Mouse (Mus musculus) activated CD4-positive, CD25-positive, alpha-beta regulatory T cell, adult 4 months (primary cell): ENCODE measurements around the gene Ppp1r9a. TPM values are rescaled to one million over a fixed set of nuclear protein-coding genes. Genes with fewer than 3 reads are reported as not detected.

Source experiments
- ATAC-seq: one replicate; pipeline ENCODE4 v1.8.0; 2017
- polyA plus RNA-seq, 2 experiments: library from polyadenylated mRNA; unstranded; fragments of 100-300 nt; shearing (Covaris generic); gene quantifications; one replicate each; pipeline ENCODE4 v1.2.1; 2017

Gene Ppp1r9a
- polyA plus RNA-seq, 2 experiments from 2014 or later, result 0.25 TPM; not detected in 1

DNA sequence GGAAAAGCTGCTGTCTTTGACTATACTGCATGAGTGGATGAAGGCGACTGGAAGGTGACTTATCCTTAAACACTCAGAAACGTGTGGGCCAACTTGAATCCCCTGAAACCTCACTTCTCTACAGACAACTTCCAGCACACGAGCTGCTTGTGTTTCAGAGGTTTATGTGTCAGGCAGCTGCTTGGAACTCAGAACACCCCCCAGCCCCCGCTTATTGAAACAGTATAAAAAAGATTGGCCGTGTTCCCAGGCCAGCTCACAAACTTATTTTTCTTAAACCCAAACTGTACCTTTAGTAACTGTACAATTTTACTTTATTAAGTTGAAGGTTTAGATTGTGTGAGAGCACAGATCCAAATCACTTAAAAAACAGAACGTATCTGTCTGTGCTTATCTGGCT is 53.9 kb downstream of the Ppp1r9a start:
- no peak for ATAC-seq

DNA sequence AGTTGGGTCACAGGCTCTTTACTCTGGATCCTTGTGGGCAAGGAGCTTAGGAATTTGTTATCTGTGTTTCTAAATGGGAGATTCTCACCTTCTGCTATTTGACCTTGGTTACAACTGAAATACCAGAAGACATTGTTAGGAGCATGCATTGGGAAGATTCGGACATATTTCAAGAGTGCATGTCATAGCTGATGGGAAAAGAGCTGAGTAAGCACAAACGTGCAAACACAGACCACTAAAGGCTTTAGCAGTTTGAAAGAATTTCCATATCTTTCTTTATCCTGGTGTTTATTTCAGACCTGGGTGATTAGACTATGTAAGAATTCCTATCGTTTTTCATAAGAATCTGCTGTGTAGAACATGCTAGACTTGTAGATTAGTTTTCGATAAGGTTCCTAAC is 59.5 kb downstream of the Ppp1r9a start:
- no peak for ATAC-seq

DNA sequence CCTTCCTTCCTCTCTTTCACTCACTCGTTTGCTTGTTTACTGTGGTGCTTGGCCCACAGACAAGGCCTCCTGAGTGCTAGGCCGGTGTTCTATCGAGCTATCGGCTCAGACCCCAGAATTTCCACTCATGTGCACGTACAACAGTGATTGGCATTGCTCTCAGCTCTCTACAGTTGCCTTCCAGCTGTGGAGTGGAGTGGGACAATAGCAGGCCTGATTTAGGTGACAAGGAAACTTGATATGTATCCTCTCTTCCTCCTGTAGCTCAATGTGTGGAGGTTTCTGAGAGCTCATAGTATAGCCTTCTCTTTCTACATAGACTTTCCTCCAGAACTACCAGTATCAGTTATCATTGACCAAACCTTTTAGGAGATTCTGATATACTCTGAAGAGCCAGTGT is 60.3 kb downstream of the Ppp1r9a start:
- ATAC-seq, result no peak

DNA sequence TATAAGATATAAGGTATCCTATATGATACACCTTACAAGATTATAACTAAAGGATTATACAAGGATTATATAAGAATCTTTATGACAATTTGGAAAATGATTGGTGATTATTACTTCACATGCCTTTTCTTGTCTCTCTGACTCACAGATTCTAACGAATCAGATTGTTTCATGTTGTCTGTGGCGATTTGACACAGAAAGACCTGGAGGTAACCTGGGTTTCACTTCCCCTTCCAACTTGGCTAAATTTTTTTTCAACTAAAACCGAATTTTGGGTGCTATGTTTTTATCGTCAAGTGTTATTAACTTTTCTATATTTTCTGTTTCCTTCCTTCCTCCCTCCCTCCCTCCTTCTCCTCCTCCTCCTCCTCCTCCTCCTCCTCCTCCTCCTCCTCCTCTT is 64.5 kb downstream of the Ppp1r9a start:
- no peak for ATAC-seq

DNA sequence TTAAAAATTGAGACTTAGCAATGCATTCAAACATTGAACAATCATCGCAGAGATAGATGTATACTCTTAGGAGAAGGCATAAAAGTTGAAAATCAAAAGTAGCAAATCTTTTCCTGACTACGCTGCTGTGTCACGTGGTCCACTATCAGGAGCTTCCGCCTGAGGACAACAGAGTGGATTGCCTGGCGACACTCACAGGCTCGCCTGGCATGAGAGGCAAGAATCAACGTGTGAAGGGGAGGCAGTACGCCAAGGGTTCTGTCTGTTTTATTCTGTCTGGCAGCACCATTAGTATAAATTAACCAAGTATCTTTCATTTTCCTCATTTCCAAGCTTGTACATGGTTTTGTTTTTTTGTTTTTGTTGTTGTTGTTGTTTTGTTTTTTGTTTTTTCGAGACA is 68.5 kb downstream of the Ppp1r9a start:
- ATAC-seq, result no peak

DNA sequence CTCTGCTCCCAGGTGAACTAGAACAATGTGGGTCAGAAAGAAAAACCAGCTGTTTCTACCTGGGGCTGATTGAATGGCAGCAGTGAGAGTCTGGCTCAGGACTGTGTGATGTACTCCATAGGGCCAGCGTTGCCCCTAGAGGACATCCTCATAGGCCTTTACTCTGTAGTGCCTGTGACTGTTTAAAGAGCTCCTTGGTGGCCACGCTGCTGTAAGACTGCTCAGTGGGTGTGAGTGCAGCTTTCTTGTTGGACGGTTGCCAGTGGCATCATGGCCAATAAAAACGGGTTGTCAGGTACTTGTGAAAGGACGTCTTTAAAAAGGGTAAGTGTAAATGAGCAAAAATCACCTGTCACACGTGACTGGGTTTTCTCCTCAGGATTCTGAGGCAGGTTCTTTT is 70.1 kb downstream of the Ppp1r9a start:
- no peak for ATAC-seq

DNA sequence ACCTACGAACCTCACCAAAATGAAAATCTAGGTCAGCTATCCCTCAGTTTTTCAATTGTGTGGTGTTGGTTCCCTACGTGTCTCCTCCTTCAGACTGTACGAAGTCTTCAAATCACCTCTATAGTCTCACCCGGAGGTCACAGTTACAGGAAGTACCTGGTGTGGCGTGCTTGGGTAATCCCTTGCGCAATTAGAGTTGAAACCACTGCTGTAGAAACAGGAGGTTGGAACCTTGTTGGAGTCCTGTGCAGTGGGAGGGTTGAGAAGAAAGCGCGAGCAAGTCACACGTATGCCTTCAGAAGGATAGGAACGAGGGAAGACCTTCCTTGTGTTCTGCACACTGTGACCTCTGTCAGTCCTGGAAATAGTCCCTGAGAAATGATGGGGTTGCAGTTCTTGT is 70.6 kb downstream of the Ppp1r9a start:
- ATAC-seq, result no peak

DNA sequence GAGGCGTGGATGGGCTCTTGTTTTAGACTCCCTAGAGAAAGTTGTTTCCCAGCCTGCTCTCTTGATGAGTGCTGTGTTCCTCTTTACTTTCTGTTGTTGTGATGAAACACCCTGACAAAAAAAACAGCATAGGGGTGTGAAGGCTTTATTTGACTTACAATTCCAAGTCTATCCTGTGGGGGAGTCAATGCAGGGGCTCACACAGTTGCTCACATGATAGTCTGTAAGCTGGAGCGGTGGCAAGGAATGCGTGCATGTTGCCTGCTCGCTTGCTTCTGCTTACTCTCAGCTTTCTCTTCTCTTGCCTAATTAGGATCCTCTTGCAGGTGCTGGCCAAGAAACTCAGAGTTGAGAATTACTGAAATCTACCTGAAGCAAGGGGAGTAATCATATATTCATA is 74.8 kb downstream of the Ppp1r9a start:
- ATAC-seq, result no peak

DNA sequence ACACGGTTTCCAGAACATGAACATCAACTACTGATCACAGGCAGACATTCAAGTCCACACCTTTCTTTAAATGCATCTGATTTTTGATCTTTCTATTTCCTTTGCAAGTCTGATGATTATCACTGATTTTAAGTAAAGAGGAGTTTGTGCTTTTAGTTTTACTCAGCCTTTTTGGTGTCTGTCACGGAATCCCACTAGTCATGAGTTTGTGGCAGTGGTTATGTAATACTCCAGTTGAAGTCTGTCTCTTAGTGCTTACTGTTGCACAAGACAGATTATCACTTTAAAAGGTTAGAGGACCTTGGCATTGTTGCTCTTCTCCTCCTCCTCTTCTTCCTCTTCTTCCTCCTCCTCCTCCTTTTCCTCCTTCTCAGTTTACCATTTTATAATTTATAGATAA is 75.5 kb downstream of the Ppp1r9a start:
- ATAC-seq, result no peak

GRCm38 (mm10) chr6:4978897-4979296 is 76.2 kb downstream of the Ppp1r9a start:
- no peak for ATAC-seq

- ATAC-seq, result no peak
Measured at GRCm38 (mm10) chr6:4980113-4980512, 77.4 kb downstream of the Ppp1r9a start.

DNA sequence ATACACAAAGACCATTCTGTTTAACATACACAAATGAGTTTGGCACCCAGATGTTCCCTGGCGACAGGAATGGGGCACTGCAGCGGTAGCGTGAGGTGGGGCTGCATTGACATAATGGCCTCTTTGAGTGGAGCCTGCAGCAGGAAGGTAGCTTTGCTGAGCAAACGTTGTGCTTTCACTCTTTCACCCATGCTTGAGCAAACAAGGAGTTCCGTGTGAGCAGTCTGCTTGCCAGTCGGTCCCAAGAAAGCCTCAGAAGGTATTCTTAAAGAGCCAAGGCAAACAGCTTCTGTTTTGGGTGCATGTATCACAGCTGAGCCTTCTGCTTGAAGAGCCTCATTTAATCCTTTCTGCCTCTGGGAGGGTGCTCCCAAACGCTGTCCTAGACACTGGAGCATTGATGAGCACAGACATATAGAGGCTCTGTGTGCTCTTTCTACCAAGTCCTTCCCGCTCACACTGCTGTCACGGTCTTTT is 80.0 kb downstream of the Ppp1r9a start:
- no peak for ATAC-seq

GRCm38 (mm10) chr6:4985668-4986067 is 83.0 kb downstream of the Ppp1r9a start:
- no peak for ATAC-seq

DNA sequence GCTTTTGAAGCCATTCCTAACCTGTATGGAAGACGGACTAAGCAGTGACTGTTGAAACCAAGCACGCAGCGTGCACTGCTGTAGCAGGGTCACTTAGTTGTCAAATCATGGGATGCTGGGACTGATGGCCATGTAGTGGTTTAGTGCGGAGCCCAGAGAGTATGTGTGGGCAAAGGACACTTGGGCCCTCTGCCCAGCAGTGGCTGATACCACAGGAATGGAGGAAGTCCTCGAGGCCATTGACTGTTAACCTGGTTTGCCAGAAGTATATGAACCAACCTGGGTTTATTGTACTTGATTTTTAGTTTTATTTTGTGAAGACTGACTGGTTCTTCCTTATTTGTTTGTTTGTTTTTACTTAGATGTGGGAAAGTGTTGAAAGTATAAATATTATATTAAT is 84.4 kb downstream of the Ppp1r9a start:
- no peak for ATAC-seq

DNA sequence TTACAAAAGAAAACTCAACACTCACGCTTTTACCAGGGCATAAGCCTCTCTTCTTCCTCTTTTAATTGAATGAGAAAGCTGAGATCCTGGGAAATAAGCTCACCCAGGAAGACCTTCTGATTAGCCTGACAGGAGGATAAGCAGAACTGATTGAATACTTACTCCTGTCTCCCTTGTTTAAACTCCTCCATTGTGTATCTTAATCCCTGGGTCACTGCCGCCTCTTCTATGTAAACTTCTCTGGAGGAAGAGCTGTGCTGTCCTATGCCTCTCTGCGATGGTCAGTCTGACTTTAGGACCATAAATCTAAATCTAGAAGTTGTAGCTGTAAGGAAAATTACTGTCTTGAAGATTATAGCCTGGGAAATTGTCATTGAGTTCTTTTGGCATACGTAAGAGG is 86.0 kb downstream of the Ppp1r9a start:
- ATAC-seq, result no peak

GRCm38 (mm10) chr6:4992308-4992707 is 89.6 kb downstream of the Ppp1r9a start:
- ATAC-seq, result no peak

DNA sequence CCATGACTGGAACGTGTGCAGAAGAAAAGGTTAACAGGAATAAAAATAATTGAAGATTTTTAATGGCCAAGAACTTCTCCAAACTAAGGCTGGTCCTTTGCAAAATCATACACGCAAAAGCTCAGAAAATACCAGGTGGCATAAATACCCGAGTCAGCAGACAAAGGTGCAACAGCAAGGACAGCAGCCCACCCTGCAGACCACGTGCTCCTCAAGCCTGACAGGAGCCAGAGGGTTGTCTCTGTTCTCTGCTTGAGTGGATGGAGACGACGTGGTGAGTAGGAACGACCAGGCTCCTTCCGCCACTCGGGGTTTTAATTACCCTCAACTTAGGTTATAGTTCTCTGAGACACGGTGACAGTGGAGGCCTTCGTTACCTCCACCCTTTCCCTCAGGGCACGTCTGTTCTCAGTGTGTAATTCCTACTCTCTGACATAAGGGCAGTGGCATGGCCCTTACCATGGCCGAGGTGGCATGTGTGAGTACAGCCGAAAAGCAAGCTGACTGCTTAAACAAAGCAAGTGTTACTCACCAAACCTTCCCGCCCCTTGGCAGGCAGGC is 91.0 kb downstream of the Ppp1r9a start:
- no peak for ATAC-seq

GRCm38 (mm10) chr6:4994161-4994919 is 91.6 kb downstream of the Ppp1r9a start:
- no peak for ATAC-seq

- ATAC-seq, result no peak
Measured at GRCm38 (mm10) chr6:4997599-4997998, 94.9 kb downstream of the Ppp1r9a start.

- no peak for ATAC-seq
Measured at GRCm38 (mm10) chr6:4998929-4999328, 96.2 kb downstream of the Ppp1r9a start.

DNA sequence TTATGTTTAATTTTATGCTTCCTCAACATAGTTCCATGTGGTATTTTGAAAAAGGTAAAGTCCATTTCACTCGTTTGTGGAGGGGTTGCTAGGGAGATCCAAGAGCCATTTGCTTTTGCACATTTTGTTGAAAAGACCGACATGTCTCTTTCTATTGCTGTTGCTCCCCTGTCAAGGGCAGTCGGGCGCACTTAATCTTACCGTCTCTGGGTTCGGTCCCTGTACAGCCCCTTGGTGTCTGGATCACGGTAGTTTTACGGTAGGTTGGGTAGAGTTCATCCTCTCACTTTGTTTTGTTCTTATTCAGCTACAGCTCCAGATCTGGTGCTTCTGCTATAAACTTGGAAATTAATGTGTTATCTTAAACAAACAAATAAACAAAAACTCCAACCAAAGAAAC is 98.1 kb downstream of the Ppp1r9a start:
- no peak for ATAC-seq

DNA sequence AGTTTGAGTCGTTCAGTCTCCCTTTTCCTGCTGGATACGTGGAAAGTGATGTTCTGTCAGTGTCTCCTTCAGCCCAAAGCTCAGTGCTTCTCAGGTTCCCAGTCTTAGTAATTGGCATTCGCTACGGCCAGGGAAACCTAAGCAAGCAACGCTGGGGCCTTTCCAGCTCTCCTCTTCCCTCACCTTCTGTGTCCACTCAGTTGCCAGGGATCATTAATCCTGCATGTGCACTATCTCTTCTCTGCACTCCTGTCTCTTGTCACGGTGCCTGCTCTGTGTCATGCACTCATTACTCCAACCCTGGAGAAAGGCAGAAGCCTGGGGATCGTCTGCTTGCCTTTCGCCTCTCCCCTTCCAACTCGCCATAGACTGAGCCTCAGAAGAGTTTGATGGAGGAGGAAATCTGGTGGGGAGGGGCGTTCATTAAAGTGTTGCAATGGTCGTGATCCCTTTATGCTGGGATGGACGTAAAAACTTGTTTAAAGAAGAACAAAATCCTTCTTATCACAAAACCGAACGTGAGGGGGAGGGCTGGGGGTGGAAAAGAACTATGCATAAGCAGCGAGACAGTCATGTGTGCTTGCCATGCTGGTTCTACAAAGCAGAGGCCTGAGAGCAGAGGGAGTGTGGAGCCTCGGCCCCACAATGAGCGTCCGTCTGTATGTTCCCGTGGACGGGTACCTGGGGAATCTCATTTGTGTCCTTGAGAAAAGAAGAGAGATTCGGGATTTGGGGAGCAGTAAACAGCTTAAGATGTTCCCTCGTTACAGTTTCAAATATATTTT is 103.0 kb downstream of the Ppp1r9a start:
- no peak for ATAC-seq

DNA sequence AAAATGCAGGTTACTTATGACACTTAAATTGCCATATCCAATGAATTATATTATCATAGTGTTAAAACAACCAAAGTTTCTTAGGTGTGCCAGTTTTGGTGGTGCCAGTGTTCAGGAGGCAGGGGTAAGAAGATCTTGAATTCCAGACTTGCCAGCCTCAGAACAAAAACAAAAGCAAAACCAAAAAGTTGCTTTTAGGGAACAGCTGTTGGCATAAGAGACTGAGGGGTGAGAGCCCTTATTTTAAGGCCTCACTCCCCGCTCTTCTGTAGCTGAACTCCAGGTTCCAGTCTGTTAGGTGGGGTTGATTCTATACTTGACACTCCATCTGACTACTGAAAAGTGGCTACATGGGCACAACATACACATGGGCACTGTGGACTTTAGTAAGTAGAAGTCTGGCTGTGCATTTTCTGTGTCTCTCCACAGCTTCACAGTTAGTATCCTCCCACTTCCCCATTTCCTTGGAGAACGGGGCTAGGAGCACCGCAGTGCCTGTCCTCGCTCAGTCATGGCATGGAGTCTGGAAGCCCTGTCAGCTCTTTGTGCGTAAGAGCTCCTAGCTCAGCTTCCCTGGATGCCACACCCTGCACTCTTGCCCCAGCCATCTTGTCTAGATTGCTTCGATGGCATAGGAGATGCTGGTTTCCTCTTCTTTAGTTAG is 103.7 kb downstream of the Ppp1r9a start:
- ATAC-seq, result no peak
